Mouse (Mus musculus): ENCODE results near the gene Soga1. TPM values are rescaled to one million over a fixed set of nuclear protein-coding genes. Genes with fewer than 3 reads are reported as not detected.

Soga1 gene
- polyA plus RNA-seq, 1 experiment from 2014 or later, result 0.65 TPM

GRCm38 (mm10) chr2:157054297-157054696 is 24.8 kb downstream of the Soga1 start:
- H3K9me3 ChIP-seq (ENCODE audit: control insufficient read depth, low read length), result no peaks in the 10 kb centered on the region
- peak overlapping the region; percentile 30; the same call in 1 of the 2 replicates for H3K27ac ChIP-seq (replicated peaks)
- no peak overlapping the region for H3K9ac ChIP-seq (ENCODE audit: low read length)
- TF ChIP-seq CTCF (IDR thresholded peaks at IDR 0.05; ENCODE audit: low read depth), result no peak
- TF ChIP-seq EP300 (optimal IDR thresholded peaks at IDR 0.05), result no peak
- no peak overlapping the region for H3K4me2 ChIP-seq (replicated peaks; ENCODE audit: low read depth)
- ATAC-seq (ENCODE audit: low FRiP score, low TSS enrichment) (no peak), DNase-seq (ENCODE audit: low spot score) (no peak)
- 0 out of 2 replicates have a peak, but pooled peaks cover 4% of the 10 kb centered on the region for H3K4me1 ChIP-seq (replicated peaks; ENCODE audit: control insufficient read depth, insufficient read depth)
- WGBS, result 78% methylated on average over 8 of the region's 8 CpGs
- peaks cover 18% of the 10 kb centered on the region for H3K36me3 ChIP-seq (ENCODE audit: control insufficient read depth, insufficient read depth, low read length)
- no peak overlapping the region for H3K4me3 ChIP-seq (ENCODE audit: low read depth, low read length)
- no peaks in the 10 kb centered on the region for H3K27me3 ChIP-seq (ENCODE audit: control insufficient read depth, insufficient read depth, low read length)

DNA sequence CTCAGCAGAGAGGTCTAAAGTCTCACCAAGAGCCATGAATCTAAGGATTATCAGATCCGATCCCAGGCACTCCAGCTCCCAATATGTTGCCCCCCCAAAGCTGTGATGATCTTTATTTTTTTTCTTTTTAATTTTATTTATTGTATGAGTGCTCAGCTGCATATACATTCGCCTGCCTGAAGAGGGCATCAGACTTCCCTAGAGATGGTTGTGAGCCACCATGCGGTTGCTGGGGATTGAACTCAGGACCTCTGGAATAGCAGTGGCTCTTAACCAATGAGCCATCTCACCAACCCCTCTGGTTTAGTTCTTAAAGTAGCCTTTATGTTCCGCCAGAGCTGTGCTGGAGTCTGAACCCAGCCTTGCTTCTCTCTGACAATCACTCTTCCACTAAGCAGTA is 25.3 kb downstream of the Soga1 start:
- ATAC-seq (ENCODE audit: low FRiP score, low TSS enrichment), result no peak
- no peak for DNase-seq (ENCODE audit: low spot score)
- H3K27ac ChIP-seq (replicated peaks), result no peak overlapping the region
- H3K4me2 ChIP-seq (replicated peaks; ENCODE audit: low read depth), result no peak overlapping the region
- WGBS, result 74% methylated on average over 4 of the region's 4 CpGs
- H3K36me3 ChIP-seq (ENCODE audit: control insufficient read depth, insufficient read depth, low read length), result peaks cover 18% of the 10 kb centered on the region
- TF ChIP-seq CTCF (IDR thresholded peaks at IDR 0.05; ENCODE audit: low read depth) (peak; percentile 55), EP300 (optimal IDR thresholded peaks at IDR 0.05) (no peak)
- H3K9me3 ChIP-seq (ENCODE audit: control insufficient read depth, low read length), result no peaks in the 10 kb centered on the region
- H3K4me1 ChIP-seq (replicated peaks; ENCODE audit: control insufficient read depth, insufficient read depth), result 0 out of 2 replicates have a peak, but pooled peaks cover 4% of the 10 kb centered on the region
- H3K27me3 ChIP-seq (ENCODE audit: control insufficient read depth, insufficient read depth, low read length), result no peaks in the 10 kb centered on the region
- H3K4me3 ChIP-seq (ENCODE audit: low read depth, low read length), result no peak overlapping the region
- H3K9ac ChIP-seq (ENCODE audit: low read length), result no peak overlapping the region

GRCm38 (mm10) chr2:157053124-157053523 is 25.9 kb downstream of the Soga1 start:
- no peak overlapping the region for H3K27ac ChIP-seq (replicated peaks)
- no peak overlapping the region for H3K4me2 ChIP-seq (replicated peaks; ENCODE audit: low read depth)
- no peak overlapping the region for H3K9ac ChIP-seq (ENCODE audit: low read length)
- no peak for DNase-seq (ENCODE audit: low spot score)
- no peak overlapping the region for H3K4me3 ChIP-seq (ENCODE audit: low read depth, low read length)
- WGBS, result 96% methylated on average over 5 of the region's 5 CpGs
- H3K27me3 ChIP-seq (ENCODE audit: control insufficient read depth, insufficient read depth, low read length), result no peaks in the 10 kb centered on the region
- H3K4me1 ChIP-seq (replicated peaks; ENCODE audit: control insufficient read depth, insufficient read depth), result no peaks in the 10 kb centered on the region
- ATAC-seq (ENCODE audit: low FRiP score, low TSS enrichment), result no peak
- TF ChIP-seq CTCF (IDR thresholded peaks at IDR 0.05; ENCODE audit: low read depth), result no peak
- no peak for TF ChIP-seq EP300 (optimal IDR thresholded peaks at IDR 0.05)
- H3K36me3 ChIP-seq (ENCODE audit: control insufficient read depth, insufficient read depth, low read length), result peaks cover 18% of the 10 kb centered on the region
- no peaks in the 10 kb centered on the region for H3K9me3 ChIP-seq (ENCODE audit: control insufficient read depth, low read length)

DNA sequence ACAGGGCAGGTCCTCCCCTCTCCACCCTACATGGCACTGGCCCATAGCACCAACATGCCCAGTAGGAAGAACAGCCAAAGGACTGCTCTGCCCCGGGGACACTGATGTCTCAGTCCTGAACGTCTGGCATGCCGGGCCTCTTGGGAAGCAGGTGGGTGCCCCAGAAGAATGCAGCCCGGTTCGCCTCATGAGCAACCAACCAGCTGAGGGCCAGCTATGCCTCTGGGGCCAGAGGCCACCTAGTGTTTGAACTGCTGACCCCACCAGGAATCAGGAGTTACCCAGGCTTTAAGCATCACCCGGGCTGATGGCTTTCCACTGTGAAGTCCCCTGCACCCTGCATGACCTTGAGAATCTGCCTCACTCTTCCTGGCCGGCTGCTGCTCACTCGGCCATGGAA is 26.6 kb downstream of the Soga1 start:
- 79% methylated on average over 8 of the region's 8 CpGs for WGBS
- H3K4me1 ChIP-seq (replicated peaks; ENCODE audit: control insufficient read depth, insufficient read depth), result no peaks in the 10 kb centered on the region
- H3K9ac ChIP-seq (ENCODE audit: low read length), result no peak overlapping the region
- no peaks in the 10 kb centered on the region for H3K27me3 ChIP-seq (ENCODE audit: control insufficient read depth, insufficient read depth, low read length)
- peaks cover 16% of the 10 kb centered on the region for H3K36me3 ChIP-seq (ENCODE audit: control insufficient read depth, insufficient read depth, low read length)
- DNase-seq (ENCODE audit: low spot score) (no peak), ATAC-seq (ENCODE audit: low FRiP score, low TSS enrichment) (no peak)
- TF ChIP-seq EP300 (optimal IDR thresholded peaks at IDR 0.05), result no peak
- no peak for TF ChIP-seq CTCF (IDR thresholded peaks at IDR 0.05; ENCODE audit: low read depth)
- H3K9me3 ChIP-seq (ENCODE audit: control insufficient read depth, low read length), result no peaks in the 10 kb centered on the region
- no peak overlapping the region for H3K4me3 ChIP-seq (ENCODE audit: low read depth, low read length)
- H3K4me2 ChIP-seq (replicated peaks; ENCODE audit: low read depth), result no peak overlapping the region
- H3K27ac ChIP-seq (replicated peaks), result no peak overlapping the region

GRCm38 (mm10) chr2:157049831-157050243 is 29.2 kb downstream of the Soga1 start:
- no peaks in the 10 kb centered on the region for H3K4me1 ChIP-seq (replicated peaks; ENCODE audit: control insufficient read depth, insufficient read depth)
- H3K27me3 ChIP-seq (ENCODE audit: control insufficient read depth, insufficient read depth, low read length), result no peaks in the 10 kb centered on the region
- no peak overlapping the region for H3K4me2 ChIP-seq (replicated peaks; ENCODE audit: low read depth)
- no peak overlapping the region for H3K9ac ChIP-seq (ENCODE audit: low read length)
- no peak for DNase-seq (ENCODE audit: low spot score)
- H3K9me3 ChIP-seq (ENCODE audit: control insufficient read depth, low read length), result no peaks in the 10 kb centered on the region
- no peak overlapping the region for H3K4me3 ChIP-seq (ENCODE audit: low read depth, low read length)
- WGBS, result 60% methylated on average over 8 of the region's 8 CpGs
- ATAC-seq (ENCODE audit: low FRiP score, low TSS enrichment), result no peak
- TF ChIP-seq CTCF (IDR thresholded peaks at IDR 0.05; ENCODE audit: low read depth) (no peak), EP300 (optimal IDR thresholded peaks at IDR 0.05) (no peak)
- 0 out of 2 replicates have a peak overlapping the region, but pooled peaks have one; percentile 0 for H3K27ac ChIP-seq (replicated peaks)
- H3K36me3 ChIP-seq (ENCODE audit: control insufficient read depth, insufficient read depth, low read length), result peaks cover 14% of the 10 kb centered on the region

DNA sequence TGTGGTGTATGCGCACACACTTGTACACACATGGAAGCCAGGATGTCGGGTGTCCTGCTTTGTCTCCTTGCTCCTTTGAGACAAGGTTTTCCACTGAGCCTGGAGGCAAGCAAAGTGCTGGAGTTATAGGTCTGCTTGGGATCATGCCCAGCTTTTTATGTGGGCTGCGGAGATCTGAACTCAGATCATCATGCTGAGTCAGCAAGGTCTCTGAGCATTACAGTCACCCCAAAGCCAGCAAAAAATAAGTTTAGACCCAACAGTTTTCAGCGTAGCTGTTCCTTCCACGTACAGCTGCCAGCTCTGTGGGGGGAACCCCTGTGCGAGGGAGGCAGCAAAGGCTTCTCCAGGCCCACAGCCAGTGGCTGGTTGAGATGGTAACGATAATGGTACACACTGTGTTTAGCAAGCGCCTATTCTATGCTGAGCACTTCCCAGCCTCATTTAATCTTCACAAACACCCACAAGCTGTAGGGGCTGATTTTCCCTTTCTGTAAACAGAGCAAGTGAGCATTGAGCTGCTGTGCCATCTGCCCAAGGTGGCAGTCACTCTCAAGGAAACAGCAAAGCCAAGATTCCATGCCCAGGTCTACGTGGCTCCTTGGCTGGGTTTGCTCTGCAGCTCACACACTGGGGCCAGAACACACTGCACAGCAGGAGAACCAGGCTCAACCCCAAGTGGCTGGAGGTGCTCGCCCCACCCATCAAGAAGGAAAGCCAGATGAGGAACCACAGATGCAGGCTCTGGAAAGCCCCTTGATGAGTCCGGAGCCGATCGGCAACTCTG is 30.5 kb downstream of the Soga1 start:
- H3K36me3 ChIP-seq (ENCODE audit: control insufficient read depth, insufficient read depth, low read length), result peaks cover 14% of the 10 kb centered on the region
- H3K9ac ChIP-seq (ENCODE audit: low read length), result no peak overlapping the region
- H3K9me3 ChIP-seq (ENCODE audit: control insufficient read depth, low read length), result no peaks in the 10 kb centered on the region
- H3K4me2 ChIP-seq (replicated peaks; ENCODE audit: low read depth), result no peak overlapping the region
- no peak for ATAC-seq (ENCODE audit: low FRiP score, low TSS enrichment)
- no peak for DNase-seq (ENCODE audit: low spot score)
- no peak overlapping the region for H3K27ac ChIP-seq (replicated peaks)
- no peaks in the 10 kb centered on the region for H3K4me1 ChIP-seq (replicated peaks; ENCODE audit: control insufficient read depth, insufficient read depth)
- H3K4me3 ChIP-seq (ENCODE audit: low read depth, low read length), result no peak overlapping the region
- 81% methylated on average over 13 of the region's 13 CpGs for WGBS
- no peak for TF ChIP-seq CTCF (IDR thresholded peaks at IDR 0.05; ENCODE audit: low read depth)
- no peak for TF ChIP-seq EP300 (optimal IDR thresholded peaks at IDR 0.05)
- no peaks in the 10 kb centered on the region for H3K27me3 ChIP-seq (ENCODE audit: control insufficient read depth, insufficient read depth, low read length)

Data from stomach, postnatal 0 days (tissue).